Mouse (Mus musculus) stomach, postnatal 0 days (tissue): ENCODE measurements at regions not wholly inside any gene's neighbourhood (a gene's known extent, or its start where the extent isn't known, plus 50 kb on each side); places are given as distances from the start of the nearest gene placed in this dataset.
"Not testable (repeated sequence)": the region's sequence is repeated elsewhere in the genome, so short reads cannot be mapped to it uniquely, and the experiment has no call there.

Source experiments
- ATAC-seq: fragments of 200-750 bp; cut with Nextera tagmentation; 2 replicates; pipeline ENCODE4 v1.8.0; 2017; ENCODE audit not compliant: low FRiP score, low TSS enrichment
- DNase-seq: peaks from one replicate; pipeline ENCODE4 v3.0.0-alpha.2; 2016; ENCODE audit warnings: low spot score
- H3K27ac ChIP-seq: fragments of 300-500 bp; sonication (generic); replicated peaks from 2 replicates; pipeline ENCODE4 v1.5.1; 2014; ENCODE audit warnings: mild to moderate bottlenecking, control low read depth
- H3K27me3 ChIP-seq: fragments of 300-500 bp; sonication (generic); 2 replicates; pipeline ENCODE4 v1.6.1; 2014; ENCODE audit warnings: low read length; ENCODE audit not compliant: control insufficient read depth, insufficient read depth
- H3K36me3 ChIP-seq: fragments of 300-500 bp; sonication (generic); 2 replicates; pipeline ENCODE4 v1.6.1; 2014; ENCODE audit warnings: low read length, mixed read lengths; ENCODE audit not compliant: control insufficient read depth, insufficient read depth
- H3K4me1 ChIP-seq: fragments of 300-500 bp; sonication (generic); replicated peaks from 2 replicates; pipeline ENCODE4 v1.6.1; 2014; ENCODE audit warnings: antibody characterized with exemption; ENCODE audit not compliant: control insufficient read depth, insufficient read depth
- H3K4me2 ChIP-seq: fragments of 300-500 bp; sonication (generic); replicated peaks from 2 replicates; pipeline ENCODE4 v1.6.1; 2014; ENCODE audit warnings: low read depth, mild to moderate bottlenecking, control low read depth, moderate library complexity
- H3K4me3 ChIP-seq: fragments of 300-500 bp; sonication (generic); 2 replicates; pipeline ENCODE4 v1.5.1; 2014; ENCODE audit warnings: low read depth, low read length, control low read depth
- H3K9ac ChIP-seq: fragments of 300-500 bp; sonication (generic); 2 replicates; pipeline ENCODE4 v1.6.1; 2014; ENCODE audit warnings: mild to moderate bottlenecking, low read length, control low read depth, mixed read lengths
- H3K9me3 ChIP-seq: fragments of 300-500 bp; sonication (generic); 2 replicates; pipeline ENCODE4 v1.6.1; 2016; ENCODE audit warnings: low read length; ENCODE audit not compliant: control insufficient read depth
- CTCF ChIP-seq: IDR thresholded peaks from 2 replicates; pipeline ENCODE4 v1.5.1; 2016; ENCODE audit warnings: antibody characterized with exemption, low read depth, mild to moderate bottlenecking, moderate library complexity
- EP300 ChIP-seq: optimal IDR thresholded peaks from 2 replicates; pipeline ENCODE3; 2016; ENCODE audit warnings: antibody characterized with exemption
- WGBS: fragments of 180-500 bp; shearing (Covaris S2); extraction: QIAGEN DNeasy Blood & Tissue Kit; methylation state at CpG from one replicate; pipeline ENCODE4 v1.1.7; 2014; 5-methylcytosine and 5-hydroxymethylcytosine counted together

DNA sequence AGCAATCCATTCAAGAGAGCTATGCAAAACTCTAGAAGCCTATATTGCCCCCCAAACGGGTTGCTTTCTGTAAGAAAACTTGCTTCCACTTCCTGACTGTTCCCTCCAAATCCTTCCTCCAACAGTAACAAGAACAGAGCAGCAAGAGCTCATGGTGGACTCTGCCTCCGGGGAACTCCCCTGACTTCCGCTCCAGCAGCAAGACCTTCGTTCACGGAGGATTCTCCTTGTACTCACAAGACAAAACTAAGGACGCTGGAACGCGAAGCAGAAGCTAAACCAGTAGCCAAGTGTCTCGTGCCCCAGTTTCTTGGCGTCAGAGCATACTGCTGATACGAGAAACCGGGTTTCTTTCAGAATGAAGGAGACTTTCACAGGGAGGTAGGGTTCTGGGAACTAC lies 50.7 kb downstream of the H2al2a start:
- ATAC-seq (no peak), DNase-seq (no peak)
- WGBS: 64% methylated on average over 12 of the region's 12 CpGs
- H3K4me1 ChIP-seq: no peaks in the 10 kb centered on the region
- H3K27me3 ChIP-seq: no peaks in the 10 kb centered on the region
- no peak overlapping the region for H3K27ac ChIP-seq
- no peaks in the 10 kb centered on the region for H3K36me3 ChIP-seq
- H3K9ac ChIP-seq: no peak overlapping the region
- H3K4me2 ChIP-seq: no peak overlapping the region
- no peak overlapping the region for H3K4me3 ChIP-seq
- no peaks in the 10 kb centered on the region for H3K9me3 ChIP-seq
- TF ChIP-seq EP300 (no peak), CTCF (no peak)

DNA sequence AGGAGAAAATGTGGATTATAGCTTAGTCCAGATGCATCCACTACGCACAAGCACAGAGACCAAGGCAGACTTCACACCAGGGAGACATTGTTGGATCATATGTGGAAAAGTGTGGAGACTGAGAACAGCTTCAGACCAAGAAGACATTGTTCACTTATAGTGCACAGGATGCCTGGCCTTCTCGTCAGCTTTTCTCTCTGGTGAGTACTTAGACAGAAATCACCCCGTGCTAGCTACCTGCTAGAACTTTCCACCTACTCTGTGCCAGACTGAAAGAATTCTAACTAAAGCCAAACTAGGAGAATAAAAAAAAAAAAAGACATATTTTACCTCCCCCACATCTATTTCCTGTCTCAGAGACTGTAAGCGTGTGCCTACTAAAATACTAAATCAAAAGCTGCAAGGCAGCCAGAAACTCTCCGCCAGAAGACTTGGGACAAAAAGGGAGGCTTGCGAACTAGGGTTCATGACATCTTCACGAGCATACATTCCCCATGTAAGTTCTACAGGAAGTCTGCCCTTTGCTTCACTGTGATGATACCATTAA lies 51.3 kb downstream of the H2al2a start:
- Histone ChIP-seq H3K4me3 (no peak overlapping the region), H3K36me3 (no peaks in the 10 kb centered on the region), H3K4me2 (no peak overlapping the region), H3K27ac (no peak overlapping the region), H3K27me3 (no peaks in the 10 kb centered on the region), H3K4me1 (no peaks in the 10 kb centered on the region), H3K9me3 (no peaks in the 10 kb centered on the region), H3K9ac (no peak overlapping the region)
- no peak for ATAC-seq
- 68% methylated on average over 7 of the region's 7 CpGs for WGBS
- TF ChIP-seq EP300 (no peak), CTCF (no peak)
- DNase-seq: no peak

DNA sequence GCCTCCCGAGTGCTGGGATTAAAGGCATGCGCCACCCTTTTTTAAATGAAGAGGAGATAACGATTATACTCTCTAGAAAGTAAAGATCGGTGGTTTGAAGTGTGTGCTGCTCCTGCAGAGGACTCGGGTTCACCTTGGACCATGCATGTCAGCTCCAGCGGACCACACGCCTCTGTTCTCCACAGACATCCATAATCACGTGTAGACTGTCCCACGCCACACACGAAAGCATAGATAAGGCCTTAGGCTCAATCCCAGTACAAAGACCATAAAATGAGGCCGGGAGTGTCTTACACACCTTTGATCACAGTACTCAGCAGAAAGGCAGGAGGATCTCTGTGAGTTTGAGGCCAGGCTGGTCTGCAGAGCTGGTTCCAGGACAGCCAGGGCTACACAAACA lies 53.3 kb downstream of the H2al2a start:
- no peaks in the 10 kb centered on the region for H3K27me3 ChIP-seq
- no peak overlapping the region for H3K4me2 ChIP-seq
- no peak overlapping the region for H3K9ac ChIP-seq
- H3K4me1 ChIP-seq: no peaks in the 10 kb centered on the region
- no peak for TF ChIP-seq EP300
- DNase-seq: no peak
- WGBS: 89% methylated on average over 11 of the region's 11 CpGs
- H3K27ac ChIP-seq: no peak overlapping the region
- ATAC-seq: no peak
- H3K9me3 ChIP-seq: no peaks in the 10 kb centered on the region
- H3K4me3 ChIP-seq: no peak overlapping the region
- H3K36me3 ChIP-seq: no peaks in the 10 kb centered on the region

DNA sequence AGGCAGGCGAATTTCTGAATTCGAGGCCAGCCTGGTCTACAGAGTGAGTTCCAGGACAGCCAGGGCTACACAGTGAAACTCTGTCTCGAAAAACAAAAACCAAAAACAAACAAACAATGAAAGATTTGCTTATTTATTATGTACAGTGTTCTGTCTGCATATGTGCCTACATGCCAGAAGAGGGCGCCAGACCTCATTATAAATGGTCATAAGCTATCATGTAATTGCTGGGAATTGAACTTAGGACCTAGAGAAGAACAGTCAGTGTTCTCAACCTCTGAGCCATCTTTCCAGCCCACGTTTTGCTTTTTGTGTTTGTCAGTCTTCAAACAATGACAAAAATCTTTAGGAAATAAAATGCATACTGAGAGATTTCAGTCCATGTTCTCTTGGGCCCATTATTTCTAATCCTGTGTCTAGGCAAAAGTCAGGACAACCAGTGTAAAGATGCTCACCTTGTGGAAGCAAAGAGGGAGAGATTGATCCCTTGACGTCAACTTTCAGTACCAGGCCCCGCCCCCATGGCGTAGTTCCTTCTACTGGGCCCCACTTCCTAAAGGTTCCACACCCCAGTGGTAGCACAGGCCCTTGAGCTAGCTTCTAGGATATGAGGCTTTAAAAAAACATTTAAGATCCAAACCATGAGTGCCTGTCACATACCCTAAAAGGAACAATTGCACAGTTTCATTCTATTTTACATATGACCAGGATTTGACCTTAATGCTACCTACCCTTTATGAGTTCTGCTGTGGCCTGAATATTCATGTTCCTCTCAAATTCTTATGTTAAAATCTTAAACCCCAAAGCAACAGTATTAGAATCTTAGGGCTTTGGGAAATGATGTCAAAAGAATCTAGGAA lies 54.0 kb downstream of the H2al2a start:
- no peak overlapping the region for H3K27ac ChIP-seq
- no peak for ATAC-seq
- H3K27me3 ChIP-seq: no peaks in the 10 kb centered on the region
- WGBS: 75% methylated on average over 8 of the region's 8 CpGs
- no peaks in the 10 kb centered on the region for H3K36me3 ChIP-seq
- no peak for DNase-seq
- no peaks in the 10 kb centered on the region for H3K4me1 ChIP-seq
- H3K9ac ChIP-seq: no peak overlapping the region
- no peaks in the 10 kb centered on the region for H3K9me3 ChIP-seq
- no peak overlapping the region for H3K4me2 ChIP-seq
- no peak overlapping the region for H3K4me3 ChIP-seq
- no peak for TF ChIP-seq EP300
- TF ChIP-seq CTCF: peak; percentile 68

DNA sequence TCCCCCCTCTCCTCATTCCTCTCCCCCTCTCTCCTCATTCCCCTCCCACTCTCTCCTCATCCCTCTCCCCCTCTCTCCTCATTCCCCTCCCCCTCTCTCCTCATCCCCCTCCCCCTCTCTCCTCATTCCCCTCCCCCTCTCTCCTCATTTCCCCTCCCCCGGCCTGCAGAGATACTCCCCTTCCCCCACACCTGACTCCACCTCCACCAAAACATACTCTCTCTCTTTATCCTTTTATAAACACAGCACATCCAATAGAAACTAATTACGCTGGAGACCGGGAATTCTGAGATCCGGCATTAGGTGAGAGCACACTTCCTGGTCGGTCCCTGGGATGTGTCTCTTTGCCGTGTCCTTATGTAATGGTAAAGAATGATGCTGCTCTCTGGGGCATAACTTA lies 54.8 kb downstream of the H2al2a start:
- Histone ChIP-seq H3K4me3 (no peak overlapping the region), H3K9me3 (no peaks in the 10 kb centered on the region), H3K9ac (no peak overlapping the region), H3K27me3 (no peaks in the 10 kb centered on the region), H3K36me3 (no peaks in the 10 kb centered on the region), H3K4me2 (no peak overlapping the region), H3K4me1 (no peaks in the 10 kb centered on the region), H3K27ac (no peak overlapping the region)
- TF ChIP-seq CTCF (no peak), EP300 (no peak)
- DNase-seq (no peak), ATAC-seq (no peak)
- WGBS: 81% methylated on average over 6 of the region's 6 CpGs

DNA sequence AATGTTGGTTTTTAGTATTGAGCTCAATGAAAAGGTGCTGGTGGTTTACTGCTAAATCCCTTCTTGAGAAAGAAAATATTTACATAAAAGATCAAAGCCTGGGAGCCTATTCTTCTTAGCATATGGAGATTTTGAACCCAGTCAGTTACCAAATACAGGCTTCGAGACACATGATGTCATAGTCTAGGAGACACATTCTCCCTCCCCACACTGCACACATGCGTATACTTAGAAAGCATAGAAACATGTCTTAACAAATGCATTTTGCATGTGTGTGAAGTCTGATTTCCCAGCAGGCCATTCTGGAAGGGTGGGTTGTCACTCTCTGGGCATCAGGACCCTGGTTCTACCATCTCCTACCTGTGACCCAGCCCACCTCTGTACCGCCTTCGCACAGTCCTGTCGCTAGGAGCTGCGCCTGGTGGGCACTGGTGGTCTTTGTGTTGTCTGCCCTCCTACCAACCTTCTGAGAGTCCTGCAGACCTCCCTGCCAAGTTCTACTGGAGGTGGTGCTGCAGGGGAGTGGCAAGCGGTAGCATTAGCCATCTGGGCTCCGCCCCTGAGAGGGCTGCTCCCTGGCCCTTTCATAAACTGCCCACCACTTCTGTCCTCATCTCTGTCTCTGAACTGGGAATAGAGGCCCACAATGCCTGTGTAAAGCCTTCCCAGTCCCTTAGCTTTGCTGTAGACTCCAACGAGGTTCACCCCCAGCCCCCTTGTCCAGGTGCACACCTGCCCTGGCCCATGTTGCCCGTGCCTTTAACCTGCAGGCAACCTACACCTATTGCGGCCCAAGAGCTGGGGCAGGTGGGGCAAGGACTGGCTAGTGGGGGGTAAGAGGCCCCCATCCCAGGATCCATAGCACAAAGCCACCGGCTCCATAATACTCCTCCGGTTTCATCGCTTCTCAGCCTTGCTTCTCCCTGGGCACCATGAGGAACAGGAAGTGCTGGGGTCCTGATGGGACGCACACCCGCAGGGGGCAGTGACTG lies 56.6 kb downstream of the H2al2a start:
- H3K27me3 ChIP-seq, DNase-seq, ATAC-seq, H3K4me1 ChIP-seq, H3K9ac ChIP-seq, H3K4me3 ChIP-seq, H3K36me3 ChIP-seq, H3K9me3 ChIP-seq, H3K27ac ChIP-seq, H3K4me2 ChIP-seq: not testable (repeated sequence)
- WGBS: 46% methylated on average over 13 of the region's 16 CpGs
